Mouse (Mus musculus) heart, adult 2 months (tissue): ENCODE results near the gene Junb. TPM values are rescaled to one million over a fixed set of nuclear protein-coding genes. Genes with fewer than 3 reads are reported as not detected.

ENCODE experiments used
- DNase-seq, 2 experiments: peaks; one replicate each; pipeline ENCODE4 v3.0.0; 2021
- H3K27ac ChIP-seq: fragments of 200-600 bp; 2 replicates; pipeline ENCODE4 v1.8.1; 2022
- H3K27me3 ChIP-seq: fragments of 200-500 bp; 2 replicates; pipeline ENCODE4 v1.6.1; 2012; ENCODE audit warnings: mild to moderate bottlenecking, low read length, inconsistent platforms, mixed read lengths; ENCODE audit not compliant: control insufficient read depth, insufficient read depth
- H3K36me3 ChIP-seq: fragments of 200-500 bp; 2 replicates; pipeline ENCODE4 v1.6.1; 2012; ENCODE audit warnings: low read length, inconsistent platforms; ENCODE audit not compliant: control insufficient read depth, insufficient read depth
- H3K4me1 ChIP-seq: fragments of 200-500 bp; 2 replicates; pipeline ENCODE4 v1.6.1; 2011; ENCODE audit warnings: low read length; ENCODE audit not compliant: control insufficient read depth, insufficient read depth
- H3K4me3 ChIP-seq: fragments of 200-600 bp; 2 replicates; pipeline ENCODE4 v1.8.1; 2022
- H3K79me2 ChIP-seq: fragments of 200-500 bp; replicated peaks from 2 replicates; pipeline ENCODE4 v1.6.1; 2012; ENCODE audit warnings: mild to moderate bottlenecking, inconsistent platforms, low read length, moderate library complexity, mixed read lengths; ENCODE audit not compliant: control insufficient read depth, insufficient read depth
- H3K9ac ChIP-seq: fragments of 200-500 bp; 2 replicates; pipeline ENCODE4 v1.6.1; 2012; ENCODE audit warnings: low read depth, mild to moderate bottlenecking, control low read depth, inconsistent platforms, low read length, mixed read lengths
- CTCF ChIP-seq: fragments of 200-600 bp; IDR thresholded peaks from 2 replicates; pipeline ENCODE4 v1.8.1; 2022; ENCODE audit warnings: antibody characterized with exemption, mild to moderate bottlenecking, moderate library complexity
- EP300 ChIP-seq: fragments of 200-500 bp; IDR thresholded peaks from 2 replicates; pipeline ENCODE4 v1.6.1; 2011; ENCODE audit warnings: low read depth, low read length, control low read depth; ENCODE audit not compliant: insufficient read depth
- POLR2A ChIP-seq: fragments of 200-500 bp; IDR thresholded peaks from 2 replicates; pipeline ENCODE4 v1.6.1; 2011; ENCODE audit warnings: mild to moderate bottlenecking, low read depth, low read length, control low read depth; ENCODE audit not compliant: insufficient read depth
- WGBS: fragments of 180-500 bp; shearing (Covaris S2); methylation state at CpG from one replicate; pipeline ENCODE4 v1.1.7; 2018; 5-methylcytosine and 5-hydroxymethylcytosine counted together
- intact Hi-C: fragments of 180-260 bp; cut with DNase I; formaldehyde crosslinking; loops from one replicate; pipeline ENCODE4 v1.15.1; 2025
- polyA plus RNA-seq: library from polyadenylated mRNA; depleted of rRNA; stranded (reverse); fragments of >200 nt; gene quantifications from 2 replicates; pipeline ENCODE4 v1.2.3, GENCODE M21; 2012
- total RNA-seq, 2 experiments: library from RNA; stranded (reverse); gene quantifications; 2 replicates each; pipeline ENCODE4 v1.2.3; 2021

Gene Junb
- total and polyA plus RNA-seq, 3 experiments, result 10.4 to 19.0 (median 17.3) TPM

DNA sequence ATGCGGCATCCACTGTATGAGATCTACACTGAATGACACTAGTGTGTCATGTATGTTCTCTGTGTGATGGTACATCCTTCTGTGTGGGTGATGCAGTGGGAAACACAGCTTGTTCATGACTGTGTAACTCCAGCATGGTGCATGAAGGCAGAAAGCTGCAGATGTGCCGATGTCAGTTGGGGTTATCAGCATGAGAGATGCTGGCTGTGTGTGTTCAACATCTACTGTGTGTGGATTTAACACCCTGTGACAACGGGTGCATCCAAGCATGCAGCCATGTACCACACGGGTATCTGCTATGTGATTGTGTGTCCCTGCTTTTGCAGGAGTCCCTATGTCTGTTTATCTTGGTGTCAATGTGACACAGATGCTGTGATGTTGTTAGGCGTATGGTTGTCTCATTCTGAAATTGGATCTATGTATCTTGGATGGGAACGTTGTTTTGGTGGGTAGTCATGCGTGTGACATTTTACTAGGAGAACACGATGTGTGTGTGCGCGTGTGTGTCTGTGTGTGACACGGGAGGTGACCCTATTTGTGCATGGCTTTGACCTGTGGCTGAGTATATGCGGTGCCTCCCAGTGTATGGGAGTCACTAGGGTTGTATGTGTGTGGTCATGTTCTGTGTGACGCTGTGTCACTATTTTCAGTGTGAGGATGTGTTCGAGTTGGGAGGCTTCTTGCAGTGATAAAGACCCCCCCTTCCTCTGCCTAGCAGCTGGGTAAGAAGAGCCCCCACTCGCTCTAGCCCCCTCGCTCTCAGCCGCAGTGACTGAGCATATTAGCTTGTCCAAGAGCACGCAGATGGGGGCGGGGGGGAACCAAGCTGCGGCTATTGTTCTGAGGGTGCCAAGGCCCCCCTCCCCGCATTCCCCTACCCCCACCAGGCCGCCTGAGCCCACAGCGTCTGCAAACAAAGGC, 42.2 kb downstream of the Junb start:
- Histone ChIP-seq H3K27me3 (peaks cover 31% of the 10 kb centered on the region), H3K27ac (no peak overlapping the region), H3K9ac (no peak overlapping the region), H3K79me2 (no peaks in the 10 kb centered on the region), H3K36me3 (no peaks in the 10 kb centered on the region), H3K4me3 (no peak overlapping the region), H3K4me1 (no peaks in the 10 kb centered on the region)
- WGBS, result 28% methylated on average over 23 of the region's 23 CpGs
- TF ChIP-seq CTCF (no peak), POLR2A (no peak), EP300 (no peak)
- intact Hi-C loops, result no loop called here
- no peak for DNase-seq

DNA sequence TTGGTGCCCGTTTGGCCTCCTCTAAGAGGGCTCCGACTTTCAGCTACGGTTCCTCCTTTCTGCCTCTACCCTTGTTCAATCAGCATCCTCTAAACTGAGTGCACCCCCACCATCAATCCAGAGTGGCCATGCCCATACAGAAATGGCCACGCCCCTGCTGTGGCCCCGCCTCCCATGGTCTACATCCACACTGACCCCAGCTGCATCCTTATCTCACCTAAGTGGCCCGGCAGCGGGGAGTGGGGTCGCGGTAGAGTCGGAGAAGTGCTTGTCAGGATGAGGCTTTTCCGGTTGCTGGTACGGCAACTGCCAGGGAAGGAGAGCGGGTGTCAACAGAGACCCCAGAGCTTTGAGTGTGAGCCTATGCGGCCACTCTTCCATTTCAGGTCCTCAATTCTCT, 43.0 kb downstream of the Junb start:
- WGBS, result 8% methylated on average over 14 of the region's 14 CpGs
- intact Hi-C loops, result no loop called here

DNA sequence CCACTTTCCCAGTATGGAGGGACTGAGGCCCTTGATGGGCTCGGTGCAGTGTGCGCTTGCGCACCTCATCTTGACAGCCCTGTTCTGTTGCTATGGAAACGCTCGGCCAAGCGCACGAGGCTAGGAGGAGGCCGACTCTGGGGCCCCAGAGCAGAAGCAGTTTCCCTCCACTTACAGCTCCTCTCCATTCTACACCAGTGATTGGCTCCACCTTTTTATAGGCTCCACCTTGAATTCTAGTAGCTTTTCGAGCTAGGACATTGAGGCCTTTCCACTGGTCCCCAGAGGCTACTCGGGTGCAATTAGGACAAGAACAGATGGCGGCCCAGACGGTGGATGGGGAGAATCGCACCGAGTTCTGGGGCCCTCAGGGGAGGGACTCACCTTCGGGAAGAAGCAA, 43.7 kb downstream of the Junb start:
- intact Hi-C loops, result no loop called here
- TF ChIP-seq POLR2A (no peak), CTCF (no peak), EP300 (no peak)
- H3K27me3 ChIP-seq, result peaks cover 31% of the 10 kb centered on the region
- no peaks in the 10 kb centered on the region for H3K36me3 ChIP-seq
- no peak overlapping the region for H3K27ac ChIP-seq
- no peak for DNase-seq
- no peak overlapping the region for H3K4me3 ChIP-seq
- no peaks in the 10 kb centered on the region for H3K4me1 ChIP-seq
- H3K79me2 ChIP-seq, result no peaks in the 10 kb centered on the region
- H3K9ac ChIP-seq, result no peak overlapping the region
- WGBS, result 4% methylated on average over 15 of the region's 15 CpGs

More for the DNA sequence above, 43.0 kb downstream of the Junb start:
- no peak for TF ChIP-seq POLR2A
- no peak for TF ChIP-seq EP300
- no peak for TF ChIP-seq CTCF
- no peak overlapping the region for H3K27ac ChIP-seq
- no peaks in the 10 kb centered on the region for H3K4me1 ChIP-seq
- H3K79me2 ChIP-seq, result no peaks in the 10 kb centered on the region
- no peaks in the 10 kb centered on the region for H3K36me3 ChIP-seq
- DNase-seq, result no peak
- H3K4me3 ChIP-seq, result no peak overlapping the region
- H3K9ac ChIP-seq, result no peak overlapping the region
- peaks cover 31% of the 10 kb centered on the region for H3K27me3 ChIP-seq

DNA sequence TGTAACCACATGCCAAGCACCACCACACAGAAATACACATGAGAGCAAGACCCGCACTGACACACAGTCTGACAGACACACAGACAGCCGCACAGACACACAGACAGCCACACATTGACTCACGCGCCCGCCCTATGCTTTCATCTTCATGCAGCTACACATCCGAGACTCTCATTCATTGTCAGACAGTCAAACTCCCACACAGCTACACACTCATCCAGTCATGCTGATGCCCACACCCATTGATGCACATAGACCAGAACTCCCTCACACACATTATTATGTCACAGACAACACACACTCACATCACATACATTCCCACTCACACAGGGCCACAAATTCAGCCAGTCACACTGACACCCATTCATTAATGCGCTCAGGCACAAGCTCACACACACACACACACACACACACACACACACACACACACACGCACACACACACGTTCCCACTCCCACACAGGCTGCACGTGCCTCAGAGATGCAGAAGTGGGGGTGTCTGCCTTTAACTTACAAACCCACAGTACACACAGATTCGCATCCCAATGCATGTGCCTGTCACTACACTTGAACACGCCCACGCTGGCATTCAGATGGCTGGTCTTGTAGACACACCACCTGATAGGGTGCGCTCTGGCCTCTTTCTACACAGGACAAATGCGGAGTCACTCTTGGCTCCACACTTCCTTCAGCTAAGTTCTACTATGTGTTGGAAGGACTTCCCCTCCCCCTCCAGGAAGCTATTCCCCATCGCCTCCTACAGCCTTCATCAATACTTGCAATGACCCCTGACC, 44.6 kb downstream of the Junb start:
- TF ChIP-seq CTCF, result no peak
- no peak for TF ChIP-seq EP300
- no peak for TF ChIP-seq POLR2A
- Histone ChIP-seq H3K79me2 (no peaks in the 10 kb centered on the region), H3K4me1 (no peaks in the 10 kb centered on the region), H3K36me3 (no peaks in the 10 kb centered on the region), H3K9ac (no peak overlapping the region), H3K27ac (no peak overlapping the region), H3K4me3 (no peak overlapping the region), H3K27me3 (peaks cover 34% of the 10 kb centered on the region)
- WGBS, result 74% methylated on average over 16 of the region's 16 CpGs
- intact Hi-C loops, result no loop called here
- no peak for DNase-seq

DNA sequence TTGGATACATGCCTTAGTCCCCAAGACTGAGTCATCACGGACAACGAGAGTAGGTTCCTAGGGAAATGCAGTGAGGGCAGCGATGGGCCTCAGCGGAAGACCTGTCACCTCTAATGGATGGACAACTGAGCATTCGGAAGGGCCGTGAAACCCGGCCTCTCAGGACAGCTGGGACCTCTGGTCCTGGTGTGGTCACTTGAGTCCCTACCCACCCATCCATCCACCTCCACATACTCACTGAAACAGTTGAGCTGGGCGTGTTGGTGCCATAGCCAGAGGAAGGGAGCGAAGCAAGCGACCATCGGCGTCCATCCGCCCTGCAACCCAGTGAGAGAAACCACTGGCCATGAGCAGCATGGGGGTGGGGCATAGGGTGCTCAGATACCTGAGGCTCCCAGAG, 47.9 kb downstream of the Junb start:
- Histone ChIP-seq H3K27me3 (peaks cover 15% of the 10 kb centered on the region), H3K36me3 (no peaks in the 10 kb centered on the region), H3K4me1 (no peaks in the 10 kb centered on the region), H3K9ac (no peak overlapping the region), H3K4me3 (no peak overlapping the region), H3K79me2 (no peaks in the 10 kb centered on the region), H3K27ac (no peak overlapping the region)
- WGBS, result 79% methylated on average over 13 of the region's 13 CpGs
- no peak for DNase-seq
- intact Hi-C loops, result no loop called here
- TF ChIP-seq POLR2A (no peak), CTCF (no peak), EP300 (no peak)
